Mouse (Mus musculus) MEL (cell line): ENCODE measurements at regions not wholly inside any gene's neighbourhood (a gene's known extent, or its start where the extent isn't known, plus 50 kb on each side); places are given as distances from the start of the nearest gene placed in this dataset.
A peak's percentile ranks its signal among the peaks of the same experiment; 100 is the strongest.

Source experiments
- CTCF ChIP-seq, 3 experiments: IDR thresholded peaks in 2 of 3; conservative IDR thresholded peaks in 1 of 3; 2 replicates each; pipeline ENCODE4 v1.5.1; 2011 to 2012; ENCODE audit warnings: low read length in 3 of 3, low read depth in 2 of 3, mild to moderate bottlenecking in 2 of 3, improper control_type of control experiment in 1 of 3, inconsistent platforms in 1 of 3, mixed read lengths in 1 of 3, moderate library complexity in 1 of 3; ENCODE audit not compliant: control insufficient read depth in 1 of 3, insufficient read depth in 1 of 3, poor library complexity in 1 of 3, severe bottlenecking in 1 of 3
- EP300 ChIP-seq, 2 experiments: IDR thresholded peaks; 2 replicates each; pipeline ENCODE4 v1.6.1; 2011; ENCODE audit warnings: improper control_type of control experiment in 2 of 2, low read length in 2 of 2, low read depth in 1 of 2, mild to moderate bottlenecking in 1 of 2
- GATA1 ChIP-seq: IDR thresholded peaks from 2 replicates; pipeline ENCODE4 v1.6.1; 2011; ENCODE audit warnings: low read depth, low read length, improper control_type of control experiment
- MAFK ChIP-seq: IDR thresholded peaks from 2 replicates; pipeline ENCODE4 v1.6.1; 2011; ENCODE audit warnings: low read depth, mild to moderate bottlenecking, low read length, improper control_type of control experiment, borderline replicate concordance
- MAX ChIP-seq: IDR thresholded peaks from 2 replicates; pipeline ENCODE4 v1.6.1; 2011; ENCODE audit warnings: low read length, improper control_type of control experiment
- NRF1 ChIP-seq: IDR thresholded peaks from 2 replicates; pipeline ENCODE4 v1.6.1; 2014; ENCODE audit warnings: low read depth, mild to moderate bottlenecking, inconsistent platforms, low read length, improper control_type of control experiment, moderate library complexity; ENCODE audit not compliant: poor library complexity, insufficient read depth, severe bottlenecking
- POLR2A ChIP-seq, 2 experiments: IDR thresholded peaks; 2 replicates each; pipeline ENCODE4 v1.6.1; 2011 to 2012; ENCODE audit warnings: low read length in 2 of 2, mild to moderate bottlenecking in 2 of 2, control low read depth in 1 of 2, improper control_type of control experiment in 1 of 2, low read depth in 1 of 2, moderate library complexity in 1 of 2; ENCODE audit not compliant: control insufficient read depth in 1 of 2, insufficient read depth in 1 of 2, poor library complexity in 1 of 2
- RAD21 ChIP-seq: IDR thresholded peaks from 2 replicates; pipeline ENCODE4 v1.6.1; 2011; ENCODE audit warnings: mild to moderate bottlenecking, low read depth, low read length, improper control_type of control experiment
- SIN3A ChIP-seq: IDR thresholded peaks from 2 replicates; pipeline ENCODE4 v1.6.1; 2012; ENCODE audit warnings: low read length, improper control_type of control experiment, inconsistent platforms
- TBP ChIP-seq: IDR thresholded peaks from 2 replicates; pipeline ENCODE4 v1.8.0; 2011; ENCODE audit warnings: low read depth, low read length, improper control_type of control experiment
- USF1 ChIP-seq: IDR thresholded peaks from 2 replicates; pipeline ENCODE4 v1.6.1; 2014; ENCODE audit warnings: low read depth, mild to moderate bottlenecking, inconsistent platforms, low read length, improper control_type of control experiment, moderate library complexity
- USF2 ChIP-seq, 2 experiments: IDR thresholded peaks; 2 replicates each; pipeline ENCODE4 v1.6.1; 2011 to 2012; ENCODE audit warnings: improper control_type of control experiment in 2 of 2, low read length in 2 of 2, borderline replicate concordance in 1 of 2, inconsistent platforms in 1 of 2, low read depth in 1 of 2, mild to moderate bottlenecking in 1 of 2; ENCODE audit not compliant: insufficient read depth in 1 of 2

DNA sequence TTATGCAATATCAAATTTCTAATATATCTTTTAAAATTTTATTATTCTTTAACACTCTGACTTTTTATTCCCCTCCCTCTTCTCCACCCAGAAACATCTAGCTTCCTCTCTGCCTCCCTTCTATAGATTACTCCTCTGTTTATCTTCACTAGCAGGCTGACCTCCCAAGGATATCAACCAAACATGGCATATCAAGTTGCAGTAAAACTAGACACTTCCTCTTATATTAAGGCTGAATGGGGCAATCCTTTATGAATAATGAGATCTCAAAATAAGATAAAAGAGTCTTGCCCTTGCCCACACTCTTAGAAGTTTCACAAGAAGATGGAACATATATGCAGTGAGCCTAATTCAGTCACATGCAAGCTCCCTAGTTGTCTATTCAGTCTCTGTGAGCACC lies 310.5 kb upstream of the Gm12666 start:
- TF ChIP-seq CTCF (IDR thresholded peaks at IDR 0.05 in 2 of 3, conservative IDR thresholded peaks at IDR 0.05 in 1 of 3; ENCODE audit: control insufficient read depth in 1 of 3, insufficient read depth in 1 of 3, low read depth in 2 of 3, low read length in 3 of 3, poor library complexity in 1 of 3, severe bottlenecking in 1 of 3), result no peak
- TF ChIP-seq TBP, result 0 out of 2 replicates have a peak, but pooled peaks have one; percentile 33
- TF ChIP-seq POLR2A (IDR thresholded peaks at IDR 0.05; ENCODE audit: control insufficient read depth in 1 of 2, insufficient read depth in 1 of 2, low read depth in 1 of 2, low read length in 2 of 2, poor library complexity in 1 of 2), result no peak
- no peak for TF ChIP-seq USF1
- peak; percentile 98 to 99 for TF ChIP-seq EP300 (IDR thresholded peaks at IDR 0.05; ENCODE audit: low read depth in 1 of 2, low read length in 2 of 2)
- no peak for TF ChIP-seq USF2 (IDR thresholded peaks at IDR 0.05; ENCODE audit: borderline replicate concordance in 1 of 2, insufficient read depth in 1 of 2, low read depth in 1 of 2, low read length in 2 of 2)
- peak; percentile 82 for TF ChIP-seq SIN3A
- TF ChIP-seq RAD21, result no peak
- peak; percentile 76 for TF ChIP-seq MAFK
- TF ChIP-seq GATA1, result peak; percentile 98
- no peak for TF ChIP-seq NRF1
- no peak for TF ChIP-seq MAX
